Mouse (Mus musculus) kidney, postnatal 36 days (tissue): ENCODE results near the gene Zfyve27.

Source experiments
- DNase-seq, 2 experiments: peaks; one replicate each; pipeline ENCODE4 v3.0.0; 2021 to 2022; ENCODE audit warnings: mixed read lengths in 2 of 2

Zfyve27 gene

GRCm38 (mm10) chr19:42144067-42144466 lies 19.7 kb upstream of the Zfyve27 start:
- no peak for DNase-seq

- DNase-seq = peak; percentile 90 to 96
Measured at GRCm38 (mm10) chr19:42144541-42145167, 19.1 kb upstream of the Zfyve27 start.

- no peak for DNase-seq
Measured at GRCm38 (mm10) chr19:42145210-42145609, 18.5 kb upstream of the Zfyve27 start.

DNA sequence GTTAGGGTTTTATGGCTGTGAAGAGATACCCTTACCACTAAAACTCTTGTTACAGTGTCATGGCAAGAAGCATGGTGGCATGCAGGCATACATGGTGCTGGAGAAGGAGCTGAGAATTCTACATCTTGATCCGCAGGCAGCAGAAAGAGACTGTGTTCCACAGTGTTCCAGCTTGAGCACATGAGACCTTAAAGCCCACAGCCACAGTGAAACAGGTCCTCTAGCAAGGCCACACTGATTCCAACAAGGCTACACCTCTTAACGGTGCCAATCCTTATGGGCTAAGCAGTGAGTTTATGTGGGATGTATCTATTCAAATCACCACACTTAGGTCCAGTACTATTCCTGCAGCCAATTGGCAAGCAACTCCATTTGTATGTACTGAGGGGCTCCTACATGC lies 18.0 kb upstream of the Zfyve27 start:
- no peak for DNase-seq

DNA sequence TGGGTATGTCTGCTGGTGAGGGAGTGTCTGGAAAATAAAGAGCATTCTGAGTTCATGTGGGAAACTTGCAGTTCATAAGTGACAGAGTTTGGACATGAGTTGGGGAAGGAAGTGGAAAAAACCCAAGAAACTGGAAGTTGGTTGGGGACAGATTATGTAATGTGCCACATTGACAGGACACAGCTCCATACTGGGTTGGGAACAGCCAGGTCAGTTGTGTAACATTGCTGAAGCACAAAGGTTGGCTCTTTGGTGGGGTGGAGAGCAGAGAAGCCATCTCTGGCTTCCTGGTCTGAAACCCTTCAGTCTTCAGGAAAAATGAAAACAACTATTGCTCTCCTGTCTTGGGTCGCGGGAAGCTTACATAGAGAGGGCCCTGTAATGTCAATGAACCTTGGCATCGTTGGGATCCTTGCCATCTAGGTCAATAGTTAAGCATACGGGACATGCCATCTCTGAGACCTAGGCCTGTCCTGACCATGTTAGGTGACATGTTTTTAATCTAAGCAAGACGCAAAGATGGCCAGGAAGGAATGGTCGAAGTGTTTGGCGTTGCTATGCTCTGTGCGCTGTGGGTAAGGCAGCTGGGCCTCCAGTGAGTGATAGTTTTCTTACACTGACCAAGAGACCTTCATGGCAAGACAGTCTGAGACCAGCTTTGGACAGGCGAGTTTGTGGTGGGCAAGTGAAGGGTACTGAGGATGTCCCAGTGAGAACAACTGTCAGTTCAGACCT lies 17.3 kb upstream of the Zfyve27 start:
- DNase-seq = peak; percentile 26 to 54

- peak; percentile 83 for DNase-seq
Measured at GRCm38 (mm10) chr19:42147170-42147768, 16.5 kb upstream of the Zfyve27 start, which contains the start of gene Marveld1. TSS of gene Marveld1 (plus strand) at chr19:42147400.

- DNase-seq = peak; percentile 62 to 75
Measured at GRCm38 (mm10) chr19:42147769-42148568, 15.8 kb upstream of the Zfyve27 start.

GRCm38 (mm10) chr19:42148569-42148860 lies 15.2 kb upstream of the Zfyve27 start:
- no peak for DNase-seq

DNA sequence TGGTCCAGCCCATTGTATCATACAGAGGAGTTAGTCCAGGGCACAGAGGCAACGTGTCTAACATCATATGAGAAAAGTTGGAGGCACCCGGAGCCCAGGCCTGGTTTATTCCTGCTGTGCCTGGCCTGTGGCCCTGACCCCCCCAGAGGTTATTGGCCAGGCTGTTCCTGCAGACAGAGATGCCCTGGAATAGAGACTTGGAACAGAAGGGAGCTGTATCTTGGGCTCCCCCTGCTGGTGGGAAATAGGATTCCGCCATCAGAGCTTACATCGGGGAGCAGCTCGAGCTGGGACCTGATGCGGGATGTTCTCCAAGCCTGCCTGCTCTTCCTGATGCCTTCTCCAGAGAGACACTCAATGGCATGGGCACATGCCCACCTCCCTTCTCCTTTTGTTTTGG lies 11.8 kb upstream of the Zfyve27 start:
- peak; percentile 90 to 93 for DNase-seq

DNA sequence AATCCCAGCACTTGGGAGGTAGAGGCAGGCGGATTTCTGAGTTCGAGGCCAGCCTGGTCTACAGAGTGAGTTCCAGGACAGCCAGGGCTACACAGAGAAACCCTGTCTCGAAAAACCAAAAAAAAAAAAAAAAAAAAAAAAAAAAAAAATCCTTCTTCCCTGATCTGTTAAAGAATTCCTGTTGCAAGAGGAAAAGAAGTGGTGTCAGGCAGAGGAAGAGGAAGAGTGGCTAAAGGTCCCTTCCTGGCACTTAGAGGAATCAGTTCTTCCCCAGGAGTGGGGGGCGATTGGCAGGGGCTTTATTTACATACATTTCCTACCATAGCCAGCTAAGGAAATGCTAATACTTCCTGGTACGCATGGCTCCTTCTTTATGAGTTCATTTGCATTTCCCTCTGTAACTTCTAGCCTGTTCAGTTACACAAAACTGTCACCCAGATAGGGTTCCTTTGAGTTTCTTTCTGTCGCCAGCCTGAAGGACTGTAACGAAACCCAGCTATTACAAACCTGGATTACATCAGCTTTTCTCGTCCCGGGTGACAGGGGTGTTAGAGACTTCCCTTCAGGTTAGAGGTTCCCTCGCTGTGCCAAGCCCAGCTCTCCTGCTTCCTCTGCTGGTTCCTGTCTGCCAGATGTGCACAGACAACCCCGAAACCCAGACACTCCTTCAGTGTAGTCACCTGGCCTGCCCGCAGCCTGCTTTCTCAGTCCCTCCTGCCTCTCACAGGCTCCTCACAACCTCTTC lies 6.1 kb upstream of the Zfyve27 start:
- DNase-seq = no peak

DNA sequence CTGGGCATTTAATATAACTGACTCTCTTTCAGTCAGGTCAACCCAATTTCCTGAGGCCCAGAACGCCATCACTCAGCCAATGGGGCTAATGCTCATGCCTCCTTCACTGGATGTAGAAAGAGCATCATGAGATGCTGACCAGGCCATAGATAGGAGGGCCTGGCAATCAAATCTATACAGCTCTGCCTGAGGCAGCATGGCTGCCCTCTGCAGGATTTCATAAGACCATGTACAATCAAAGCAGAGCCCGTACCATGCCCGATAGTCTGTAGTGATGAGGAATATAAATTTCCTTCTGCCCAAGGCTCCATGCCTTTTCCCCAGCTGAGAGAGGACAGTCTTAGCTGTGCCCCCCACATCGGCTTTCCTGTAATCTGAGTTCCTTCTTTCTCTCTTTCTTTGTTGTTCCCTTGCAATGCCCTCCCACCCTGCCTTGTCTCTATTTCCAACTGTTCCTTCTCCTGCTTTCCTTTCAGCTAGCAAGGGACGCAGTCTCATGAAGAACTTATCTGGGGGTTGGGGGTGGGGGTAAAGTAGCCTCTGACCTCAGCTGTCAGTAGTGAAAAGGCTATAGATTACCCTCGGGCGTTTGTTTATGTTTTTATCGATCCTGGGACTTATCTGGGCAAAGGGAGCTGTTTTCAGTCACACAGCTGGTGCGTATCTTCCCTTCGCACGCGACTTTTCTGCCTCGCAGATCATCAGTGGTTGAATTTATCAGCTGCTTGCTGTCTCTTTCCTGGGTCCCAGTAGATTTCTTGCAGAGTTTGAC lies 5.3 kb upstream of the Zfyve27 start:
- no peak for DNase-seq

DNA sequence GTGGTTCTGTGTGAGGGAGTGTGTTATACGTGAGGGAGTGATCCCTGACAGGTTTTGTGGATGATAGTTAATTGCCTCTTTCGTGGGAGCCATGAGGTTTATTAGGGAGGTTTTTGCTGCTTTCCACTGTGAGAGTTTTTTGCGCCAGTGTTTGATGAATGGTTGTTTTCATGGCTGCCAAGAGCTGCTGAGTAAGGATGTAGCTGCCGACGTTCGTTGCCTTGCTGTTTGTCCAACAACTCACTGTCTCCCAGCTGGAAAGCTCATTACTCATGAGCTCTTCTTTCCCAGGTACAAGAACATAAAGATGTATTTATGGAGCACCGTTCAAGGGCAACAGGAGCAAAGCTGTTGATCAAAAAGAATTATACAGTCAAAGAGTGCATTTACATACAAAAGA lies 437 bp downstream of the Zfyve27 start:
- DNase-seq = no peak

DNA sequence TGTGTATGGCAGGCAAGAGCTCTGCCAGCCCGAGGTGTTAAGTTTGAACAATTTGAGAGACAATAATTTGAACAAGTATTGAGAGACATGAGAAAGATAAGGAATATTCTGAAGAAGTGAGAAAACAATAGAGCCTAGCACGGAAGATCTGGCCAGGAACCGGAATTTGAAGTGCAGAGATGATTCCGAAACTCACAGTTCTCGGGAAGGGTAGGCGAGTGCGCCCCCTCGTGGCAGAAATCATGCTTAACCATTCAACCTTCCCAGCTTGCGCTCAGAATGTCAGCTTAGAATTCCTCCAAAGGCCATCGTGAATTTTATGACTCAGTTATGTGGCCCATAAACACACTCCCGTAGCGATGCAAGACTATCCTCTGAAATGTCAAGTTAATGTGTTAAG lies 2.4 kb downstream of the Zfyve27 start:
- peak; percentile 86 to 96 for DNase-seq

- DNase-seq = peak in 1 of 2 experiments; percentile 13
Measured at GRCm38 (mm10) chr19:42166766-42167165, 3.0 kb downstream of the Zfyve27 start.

DNA sequence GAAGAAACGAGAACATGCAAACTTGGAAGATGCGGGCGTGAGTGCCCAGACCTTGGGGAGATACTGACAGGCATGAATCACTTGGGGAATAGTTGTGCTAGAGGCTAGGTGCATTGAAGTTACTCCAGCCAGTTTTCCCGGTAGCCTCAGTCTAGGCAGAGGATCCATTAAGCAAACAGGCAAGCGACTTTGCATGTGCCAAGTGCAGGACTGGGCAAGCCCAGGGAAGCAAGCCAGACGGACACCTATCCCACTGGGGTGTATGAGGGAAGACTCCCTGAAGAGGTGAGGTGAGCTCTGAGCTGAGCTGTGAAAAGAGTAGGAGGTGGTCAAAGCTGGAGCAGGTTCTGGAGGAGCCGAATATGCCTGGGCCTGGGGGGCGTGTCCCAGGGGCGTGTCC lies 3.7 kb downstream of the Zfyve27 start:
- DNase-seq = no peak

GRCm38 (mm10) chr19:42169322-42169975 lies 5.7 kb downstream of the Zfyve27 start:
- peak in 1 of 2 experiments; percentile 44 for DNase-seq

DNA sequence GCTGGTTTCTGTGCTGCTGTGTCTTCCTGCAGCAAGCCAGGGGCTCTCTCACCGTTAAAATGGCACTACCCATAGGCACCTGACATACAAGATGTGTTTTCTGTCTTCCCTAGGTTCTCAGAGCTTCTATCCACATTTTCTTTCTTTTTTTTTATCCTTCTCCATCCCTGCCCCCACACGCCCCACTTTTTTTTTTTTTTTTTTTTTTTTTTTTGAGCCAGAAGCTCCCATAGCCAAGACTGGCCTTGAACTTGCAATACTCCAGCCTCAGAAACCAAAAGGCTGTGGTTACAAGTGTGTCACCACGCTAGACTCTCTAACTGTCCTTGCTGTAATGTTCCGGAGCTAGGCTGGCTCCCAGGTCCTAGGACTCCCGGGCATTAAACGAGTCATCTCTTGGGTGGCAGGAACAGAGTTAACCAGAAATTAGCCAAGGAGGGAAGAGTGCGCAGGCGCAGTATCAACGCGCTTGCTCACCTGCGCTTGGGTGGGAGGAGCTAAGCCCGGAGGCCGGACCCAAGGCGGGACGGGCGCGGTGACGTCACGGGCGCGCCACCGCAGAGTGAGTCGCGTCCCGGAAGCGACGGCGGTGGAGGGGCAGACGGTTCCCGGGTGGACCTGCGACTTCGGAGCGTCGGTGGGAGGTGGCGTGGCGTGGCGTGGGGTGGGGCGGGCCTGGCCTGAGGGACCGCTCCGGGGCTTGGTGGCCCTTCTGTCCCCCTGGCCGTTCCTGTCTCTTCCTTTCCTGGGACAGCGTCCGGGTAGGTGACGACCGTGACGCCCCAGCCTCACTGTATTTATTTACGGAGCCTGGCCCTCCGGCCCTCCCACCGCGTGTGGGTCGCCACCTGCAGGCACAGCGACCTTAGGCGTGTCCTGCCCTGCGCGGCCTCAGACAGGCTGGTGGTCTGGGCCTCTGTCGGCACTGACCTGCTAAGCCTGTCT lies 6.5 kb downstream of the Zfyve27 start:
- DNase-seq = peak; percentile 96 to 98

- no peak for DNase-seq
Measured at GRCm38 (mm10) chr19:42176841-42177240, 13.1 kb downstream of the Zfyve27 start.

DNA sequence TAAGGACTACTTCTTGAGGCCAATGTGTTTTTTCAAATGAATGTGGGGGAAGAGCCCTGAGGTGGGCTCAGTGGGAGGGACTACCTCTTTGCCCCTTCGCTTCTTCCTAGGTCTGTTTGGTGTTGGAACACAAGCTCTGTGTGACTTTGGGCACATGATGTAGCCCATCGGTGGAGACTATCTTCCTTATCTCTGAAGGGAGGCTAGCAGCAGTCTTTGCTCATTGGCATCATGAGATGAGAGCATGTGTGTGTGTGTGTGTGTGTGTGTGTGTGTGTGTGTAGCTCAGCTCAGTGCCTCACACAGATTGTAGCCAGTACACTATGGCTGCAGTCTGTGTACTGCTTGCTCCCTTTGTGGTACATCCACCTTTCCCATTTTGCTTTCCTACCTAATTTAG lies 13.7 kb downstream of the Zfyve27 start:
- DNase-seq = no peak

- no peak for DNase-seq
Measured at GRCm38 (mm10) chr19:42179356-42179755, 15.6 kb downstream of the Zfyve27 start.
